Mouse (Mus musculus) hindbrain, embryonic 10.5 days (tissue): ENCODE data around the gene Phrf1. TPM values are rescaled to one million over a fixed set of nuclear protein-coding genes. Genes with fewer than 3 reads are reported as not detected.

Experiments
- DNase-seq: peaks from one replicate; pipeline ENCODE4 v3.0.0-alpha.2; 2017; ENCODE audit warnings: low spot score
- H3K27ac ChIP-seq: fragments of 300-500 bp; sonication (generic); 2 replicates; pipeline ENCODE4 v1.5.1; 2016; ENCODE audit warnings: mild to moderate bottlenecking, moderate library complexity
- H3K27me3 ChIP-seq: fragments of 300-500 bp; sonication (generic); 2 replicates; pipeline ENCODE4 v1.6.1; 2016; ENCODE audit warnings: mild to moderate bottlenecking; ENCODE audit not compliant: poor library complexity, insufficient read depth, severe bottlenecking
- H3K36me3 ChIP-seq: fragments of 300-500 bp; sonication (generic); 2 replicates; pipeline ENCODE4 v1.6.1; 2016; ENCODE audit warnings: mild to moderate bottlenecking, moderate library complexity
- H3K4me1 ChIP-seq: fragments of 300-500 bp; sonication (generic); replicated peaks from 2 replicates; pipeline ENCODE4 v1.6.1; 2016; ENCODE audit warnings: mild to moderate bottlenecking
- H3K4me3 ChIP-seq: fragments of 300-500 bp; sonication (generic); 2 replicates; pipeline ENCODE4 v1.5.1; 2016; ENCODE audit warnings: mild to moderate bottlenecking, moderate library complexity
- H3K9me3 ChIP-seq: fragments of 300-500 bp; sonication (generic); 2 replicates; pipeline ENCODE4 v1.6.1; 2016; ENCODE audit warnings: mild to moderate bottlenecking, moderate library complexity
- WGBS: fragments of 180-500 bp; shearing (Covaris S2); methylation state at CpG from one replicate; pipeline ENCODE4 v1.1.7; 2016; 5-methylcytosine and 5-hydroxymethylcytosine counted together
- polyA plus RNA-seq: library from polyadenylated mRNA; unstranded; fragments of >200 nt; fragmentation: Nextera tagmentation; extraction: Ambion mirVana; gene quantifications from 2 replicates; pipeline ENCODE4 v1.2.1, GENCODE M21; 2016

Phrf1 gene
- polyA plus RNA-seq, 1 experiment from 2014 or later: 106 TPM

DNA sequence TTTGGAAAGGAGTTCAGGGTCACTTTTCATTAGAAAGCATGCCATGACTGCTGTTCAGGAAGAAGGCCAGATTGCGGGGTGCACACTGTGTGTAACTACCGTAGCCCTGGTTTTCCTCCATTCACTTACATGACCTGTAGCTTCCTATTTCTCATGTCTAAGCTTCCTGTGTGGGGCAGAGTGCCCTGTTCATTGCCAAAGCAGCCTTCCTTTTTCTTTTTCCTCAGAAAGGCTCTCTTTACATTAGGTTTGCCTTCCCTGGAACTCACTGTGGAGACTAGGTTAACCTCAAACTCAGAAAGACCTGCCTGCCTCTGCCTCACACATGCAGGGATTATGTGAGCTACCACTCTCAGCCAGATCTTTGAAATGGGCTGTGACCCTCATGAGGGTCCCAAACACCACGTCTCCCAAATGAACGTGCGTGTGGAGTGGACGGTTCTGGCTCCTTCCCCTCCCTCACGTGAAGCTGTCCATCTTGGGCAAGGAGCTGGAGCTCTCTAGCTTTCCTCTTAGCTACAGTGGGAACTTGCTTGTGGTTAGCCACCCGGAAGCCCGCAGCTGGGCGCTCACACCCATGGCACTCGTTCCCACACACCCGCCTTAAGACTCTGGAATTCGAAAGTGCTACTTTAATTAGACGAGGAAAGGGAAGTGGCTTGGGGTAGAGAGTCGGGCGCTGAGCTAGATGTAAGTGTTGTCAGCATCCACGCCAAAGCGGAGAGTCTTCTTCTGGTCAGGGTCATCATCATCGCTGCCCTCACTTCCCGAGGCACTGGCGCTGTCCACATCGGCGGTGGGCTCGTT lies 40.1 kb downstream of the Phrf1 start:
- no peaks in the 10 kb centered on the region for H3K27me3 ChIP-seq
- peaks cover 20% of the 10 kb centered on the region for H3K4me1 ChIP-seq
- no peak overlapping the region for H3K4me3 ChIP-seq
- H3K36me3 ChIP-seq: peaks cover 12% of the 10 kb centered on the region
- H3K9me3 ChIP-seq: no peaks in the 10 kb centered on the region
- no peak overlapping the region for H3K27ac ChIP-seq
- WGBS: 82% methylated on average over 24 of the region's 24 CpGs
- no peak for DNase-seq

DNA sequence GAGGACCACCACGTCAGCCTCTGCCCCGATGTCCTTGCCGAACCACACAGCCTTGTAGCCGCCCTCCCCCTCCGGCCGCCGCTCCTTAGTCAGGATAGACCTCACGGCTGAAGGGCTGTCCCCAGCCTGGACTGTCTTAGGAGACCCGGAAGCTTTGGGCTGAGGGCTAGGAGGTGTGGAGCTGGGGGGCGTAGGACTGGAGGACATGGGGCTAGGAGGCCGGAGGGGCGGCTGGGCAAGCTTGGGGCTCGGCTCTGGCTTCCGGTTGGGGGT lies 40.6 kb downstream of the Phrf1 start:
- Histone ChIP-seq H3K4me3 (no peak overlapping the region), H3K4me1 (peaks cover 20% of the 10 kb centered on the region), H3K9me3 (no peaks in the 10 kb centered on the region), H3K27me3 (no peaks in the 10 kb centered on the region; the same call in 1 of the 2 replicates), H3K27ac (no peak overlapping the region), H3K36me3 (peaks cover 7% of the 10 kb centered on the region)
- WGBS: 84% methylated on average over 14 of the region's 14 CpGs
- no peak for DNase-seq

DNA sequence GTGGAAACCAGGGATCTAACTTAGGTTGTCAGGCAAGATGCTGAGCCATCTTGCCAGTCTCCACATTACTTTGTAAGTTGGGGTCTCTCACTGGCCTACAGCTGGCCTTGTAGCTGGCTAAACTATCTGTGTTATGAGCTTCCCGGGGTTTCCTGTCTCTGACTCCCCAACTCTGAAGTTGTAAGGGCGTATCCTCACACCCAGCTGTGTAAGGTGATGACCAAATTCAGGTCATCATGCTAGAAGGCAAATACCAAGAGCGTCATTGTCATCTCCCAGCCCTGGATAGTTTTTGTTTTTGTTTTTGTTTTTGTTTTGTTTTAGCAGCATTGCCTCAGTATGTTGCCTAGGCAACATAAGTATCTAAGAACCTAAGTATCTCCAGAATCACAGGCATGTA lies 42.0 kb downstream of the Phrf1 start:
- no peak for DNase-seq
- Histone ChIP-seq H3K27ac (no peak overlapping the region), H3K9me3 (no peaks in the 10 kb centered on the region), H3K27me3 (no peaks in the 10 kb centered on the region; the same call in 1 of the 2 replicates), H3K4me1 (peaks cover 12% of the 10 kb centered on the region), H3K4me3 (no peak overlapping the region), H3K36me3 (no peaks in the 10 kb centered on the region)
- 78% methylated on average over 3 of the region's 3 CpGs for WGBS

DNA sequence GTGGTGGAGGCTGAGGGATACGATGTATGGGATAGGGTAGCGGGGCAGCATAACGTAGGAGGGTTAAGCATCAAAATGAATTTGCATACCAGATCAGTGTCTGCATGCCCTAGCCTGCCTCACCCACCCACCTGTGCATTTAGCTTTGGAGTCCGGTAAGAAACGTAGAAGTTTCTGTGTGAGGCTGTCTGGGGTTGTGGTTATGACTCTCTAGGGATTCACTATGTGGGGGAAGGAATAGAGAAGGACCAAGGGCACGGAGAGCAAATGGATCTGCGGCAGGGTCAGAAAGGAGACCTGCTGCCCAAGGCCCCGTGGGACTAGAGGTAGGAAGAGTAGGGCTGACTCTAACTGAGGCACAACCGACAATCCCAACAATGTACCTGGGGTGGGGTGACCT lies 46.8 kb downstream of the Phrf1 start:
- Histone ChIP-seq H3K9me3 (no peaks in the 10 kb centered on the region), H3K36me3 (no peaks in the 10 kb centered on the region), H3K4me1 (peaks cover 34% of the 10 kb centered on the region), H3K27me3 (peaks cover 30% of the 10 kb centered on the region), H3K27ac (no peak overlapping the region), H3K4me3 (no peak overlapping the region)
- WGBS: 82% methylated on average over 9 of the region's 9 CpGs
- DNase-seq: no peak

DNA sequence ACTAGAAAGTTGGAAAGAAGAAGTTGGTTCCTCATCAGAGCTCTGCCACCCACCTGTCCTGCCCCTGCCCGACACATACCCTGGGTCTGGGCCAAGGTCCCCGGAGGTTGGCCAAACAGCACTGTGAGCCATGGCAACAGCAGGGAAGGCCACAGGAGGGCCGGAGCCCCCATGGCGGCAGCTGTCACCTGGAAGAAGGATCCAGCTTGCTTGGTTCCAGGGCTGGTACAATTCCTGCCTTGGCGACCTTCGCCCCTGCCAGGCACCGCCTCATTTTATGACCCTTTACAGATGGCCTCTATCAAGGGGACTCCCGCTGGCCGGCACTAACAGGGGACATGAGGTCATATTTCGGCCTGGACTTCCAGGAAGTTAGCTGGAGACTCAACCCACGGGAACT lies 48.0 kb downstream of the Phrf1 start, which contains the start of gene Cdhr5:
Gene Cdhr5, minus strand, starts transcription at position 241 of the 400 bp plus-strand sequence.
- WGBS: 75% methylated on average over 11 of the region's 11 CpGs
- 0 out of 2 replicates have a peak within 1 kb of the TSS, but pooled peaks have one; percentile 14 for H3K27ac ChIP-seq
- peaks cover 42% of the 10 kb centered on the region for H3K27me3 ChIP-seq
- H3K9me3 ChIP-seq: no peaks in the 10 kb centered on the region
- H3K4me1 ChIP-seq: peaks cover 41% of the 10 kb centered on the region
- H3K36me3 ChIP-seq: no peaks in the 10 kb centered on the region
- DNase-seq: no peak
- no peak within 1 kb of the TSS for H3K4me3 ChIP-seq

DNA sequence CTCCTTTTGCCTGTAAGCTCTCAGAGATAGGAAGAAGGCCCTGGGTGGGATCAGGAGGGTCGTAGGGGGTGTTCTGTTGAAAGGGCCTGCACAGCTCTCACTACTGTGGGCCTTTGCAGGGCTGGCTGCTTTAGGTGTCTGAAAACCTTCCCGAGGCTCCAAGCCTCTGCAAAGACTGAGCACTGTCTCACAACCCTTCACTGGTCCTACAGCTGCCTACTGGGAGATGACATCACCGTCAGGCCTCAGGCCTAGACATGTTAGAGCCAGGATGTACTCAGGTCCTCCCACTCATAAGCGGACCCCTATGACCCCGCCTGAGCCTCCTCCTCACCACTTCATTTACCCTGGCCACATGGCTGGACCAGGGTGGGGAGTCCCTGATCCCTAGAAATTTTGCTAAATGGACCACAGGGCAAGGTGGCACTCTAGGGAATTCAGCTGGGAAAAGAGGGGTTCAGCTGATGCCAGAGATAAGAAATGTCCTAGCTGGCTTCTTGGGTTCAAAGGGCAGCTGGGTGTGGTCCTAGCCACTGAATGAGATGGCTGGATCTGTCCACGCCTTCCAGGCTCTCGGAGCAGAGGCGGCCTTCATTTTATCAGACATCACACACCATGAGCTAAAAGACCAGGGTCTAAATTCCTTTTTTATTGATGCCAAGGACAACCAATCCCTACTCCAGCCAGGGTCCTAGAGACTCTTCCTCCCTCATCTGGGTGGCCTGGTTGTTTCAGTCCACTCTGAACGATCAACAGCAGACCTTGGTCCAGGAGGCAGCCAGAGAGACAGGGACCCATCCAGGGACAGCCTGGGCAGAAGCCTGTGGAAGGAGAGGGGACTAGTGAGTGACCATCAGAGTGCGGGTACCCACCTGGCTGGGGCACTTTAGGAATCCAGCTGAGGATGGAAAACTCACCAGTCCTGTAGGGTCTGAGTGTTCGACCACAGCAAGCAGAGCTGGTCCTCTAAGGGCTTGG lies 49.4 kb downstream of the Phrf1 start:
- WGBS: 77% methylated on average over 11 of the region's 11 CpGs
- no peak for DNase-seq
- peak overlapping the region; percentile 57 for H3K4me3 ChIP-seq
- H3K36me3 ChIP-seq: no peaks in the 10 kb centered on the region
- H3K27me3 ChIP-seq: peaks cover 47% of the 10 kb centered on the region
- peaks cover 43% of the 10 kb centered on the region for H3K4me1 ChIP-seq
- peak overlapping the region; percentile 77; the same call in 1 of the 2 replicates for H3K27ac ChIP-seq
- H3K9me3 ChIP-seq: no peaks in the 10 kb centered on the region

DNA sequence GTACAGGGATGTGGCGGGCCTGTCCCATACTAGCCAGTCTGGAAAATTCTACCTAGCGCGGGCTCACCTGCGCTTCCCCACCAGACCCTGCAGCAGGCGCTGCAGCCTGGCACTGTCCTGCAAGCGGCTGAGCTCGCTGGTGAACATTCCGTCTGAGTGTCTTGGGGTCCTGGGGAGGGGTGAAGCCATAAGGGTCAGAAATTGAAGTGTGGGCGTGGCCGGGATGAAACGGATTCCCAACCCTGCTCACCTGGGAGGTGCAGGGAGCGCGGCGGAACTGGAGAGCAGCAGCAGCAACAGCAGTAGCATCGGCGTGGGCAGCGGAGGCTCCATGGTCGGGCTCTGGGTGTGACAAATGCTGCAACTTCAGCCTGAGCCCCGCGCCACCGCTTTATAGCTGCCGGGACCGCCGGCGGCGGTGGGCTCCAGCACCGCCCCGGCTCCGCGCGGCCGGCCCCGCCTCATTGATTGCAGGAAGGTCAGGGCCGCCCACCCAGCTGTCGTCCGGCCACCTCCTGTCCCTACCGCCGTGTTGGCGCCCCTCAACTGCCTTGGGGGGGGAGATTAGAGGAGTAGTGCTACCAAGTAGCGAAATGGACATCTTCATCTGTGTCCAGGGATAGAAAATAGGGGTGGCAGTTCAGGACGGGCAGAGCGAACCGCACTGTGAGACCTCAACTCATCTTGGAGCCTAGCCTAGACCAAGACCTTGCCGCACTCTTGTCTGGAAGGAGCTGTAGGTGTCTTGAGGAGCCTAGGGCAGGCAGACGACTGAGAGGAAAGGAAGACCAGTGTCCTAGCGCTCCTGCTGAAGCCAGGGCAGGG lies 50.4 kb downstream of the Phrf1 start, which contains the start of gene Sct:
Gene Sct, minus strand, starts transcription at position 368 of the 825 bp plus-strand sequence.
- H3K4me1 ChIP-seq: peaks cover 43% of the 10 kb centered on the region
- no peaks in the 10 kb centered on the region for H3K9me3 ChIP-seq
- H3K36me3 ChIP-seq: no peaks in the 10 kb centered on the region
- peak within 1 kb of the TSS; percentile 77 for H3K27ac ChIP-seq
- H3K4me3 ChIP-seq: peak within 1 kb of the TSS; percentile 57
- WGBS: 2% methylated on average over 46 of the region's 46 CpGs
- peak; percentile 66 for DNase-seq
- peaks cover 47% of the 10 kb centered on the region for H3K27me3 ChIP-seq

DNA sequence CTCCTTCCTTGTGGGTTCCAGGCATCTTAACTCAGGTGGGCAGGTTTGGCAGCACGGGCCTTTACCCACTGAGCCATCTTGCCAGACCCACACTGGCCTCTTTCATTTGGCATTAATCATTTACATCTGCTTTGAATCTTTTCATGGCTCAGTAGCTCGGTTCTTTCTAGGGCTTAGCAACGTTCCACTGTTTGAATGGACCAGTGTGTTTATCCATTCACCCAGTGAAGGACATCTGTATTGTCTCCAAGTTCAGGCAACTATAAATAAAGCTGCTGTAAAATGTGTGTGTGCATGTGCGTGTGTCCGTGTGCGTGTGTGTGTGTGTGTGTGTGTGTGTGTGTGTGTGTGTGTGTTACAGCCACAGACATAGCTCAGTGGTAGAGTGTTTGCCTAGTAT lies 52.9 kb downstream of the Phrf1 start:
- no peaks in the 10 kb centered on the region for H3K36me3 ChIP-seq
- H3K27ac ChIP-seq: no peak overlapping the region
- WGBS: 70% methylated on average over 6 of the region's 6 CpGs
- H3K9me3 ChIP-seq: no peaks in the 10 kb centered on the region
- H3K4me1 ChIP-seq: peaks cover 41% of the 10 kb centered on the region
- no peak for DNase-seq
- no peak overlapping the region for H3K4me3 ChIP-seq
- H3K27me3 ChIP-seq: peaks cover 47% of the 10 kb centered on the region

DNA sequence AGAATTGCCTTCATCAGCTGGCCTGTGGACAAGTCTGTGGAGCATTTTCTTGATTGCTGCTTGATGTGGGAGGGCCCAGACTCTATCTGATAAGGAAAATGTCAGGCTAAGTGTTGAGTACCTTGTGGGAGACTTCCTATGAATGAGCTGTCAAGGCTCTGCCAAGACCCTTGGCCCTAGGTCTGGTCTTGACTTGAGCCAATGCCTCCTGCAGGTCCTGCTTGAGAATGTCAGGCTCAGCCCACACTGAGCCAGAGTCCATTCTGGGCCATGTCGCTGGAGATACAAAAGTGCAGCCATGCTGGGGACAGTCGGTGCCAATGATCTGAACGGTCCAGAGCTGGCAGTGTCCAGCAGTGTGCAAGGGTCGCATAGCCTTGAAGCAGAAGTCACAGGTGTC lies 54.2 kb downstream of the Phrf1 start:
- Histone ChIP-seq H3K27ac (no peak overlapping the region), H3K9me3 (no peaks in the 10 kb centered on the region), H3K36me3 (no peaks in the 10 kb centered on the region), H3K4me3 (no peak overlapping the region), H3K27me3 (peaks cover 37% of the 10 kb centered on the region), H3K4me1 (peaks cover 30% of the 10 kb centered on the region)
- WGBS: 89% methylated on average over 4 of the region's 4 CpGs
- no peak for DNase-seq

DNA sequence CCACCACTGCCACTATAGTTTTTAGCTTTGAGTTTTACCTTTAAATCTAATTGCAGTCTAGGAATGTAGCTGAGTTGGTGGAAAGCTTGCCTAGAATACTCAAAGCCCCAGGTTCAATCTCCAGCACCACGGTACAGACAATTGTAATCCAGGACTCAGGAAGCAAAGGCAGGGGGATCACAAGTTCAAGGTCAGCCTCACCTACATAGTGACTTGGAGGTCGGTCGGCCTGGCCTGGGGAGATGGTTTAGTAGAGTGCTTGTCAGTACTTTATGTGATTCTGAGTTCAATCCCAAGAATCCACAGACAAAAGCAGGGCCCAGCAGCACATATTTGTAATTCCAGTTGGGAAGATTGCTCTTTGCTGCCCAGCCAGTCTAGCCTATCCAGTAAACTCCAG lies 59.5 kb downstream of the Phrf1 start:
- H3K36me3 ChIP-seq: no peaks in the 10 kb centered on the region
- no peaks in the 10 kb centered on the region for H3K9me3 ChIP-seq
- WGBS: 90% methylated on average over 3 of the region's 3 CpGs
- no peak overlapping the region for H3K27ac ChIP-seq
- H3K4me1 ChIP-seq: peaks cover 17% of the 10 kb centered on the region
- no peak overlapping the region for H3K4me3 ChIP-seq
- no peak for DNase-seq
- peaks cover 48% of the 10 kb centered on the region for H3K27me3 ChIP-seq

DNA sequence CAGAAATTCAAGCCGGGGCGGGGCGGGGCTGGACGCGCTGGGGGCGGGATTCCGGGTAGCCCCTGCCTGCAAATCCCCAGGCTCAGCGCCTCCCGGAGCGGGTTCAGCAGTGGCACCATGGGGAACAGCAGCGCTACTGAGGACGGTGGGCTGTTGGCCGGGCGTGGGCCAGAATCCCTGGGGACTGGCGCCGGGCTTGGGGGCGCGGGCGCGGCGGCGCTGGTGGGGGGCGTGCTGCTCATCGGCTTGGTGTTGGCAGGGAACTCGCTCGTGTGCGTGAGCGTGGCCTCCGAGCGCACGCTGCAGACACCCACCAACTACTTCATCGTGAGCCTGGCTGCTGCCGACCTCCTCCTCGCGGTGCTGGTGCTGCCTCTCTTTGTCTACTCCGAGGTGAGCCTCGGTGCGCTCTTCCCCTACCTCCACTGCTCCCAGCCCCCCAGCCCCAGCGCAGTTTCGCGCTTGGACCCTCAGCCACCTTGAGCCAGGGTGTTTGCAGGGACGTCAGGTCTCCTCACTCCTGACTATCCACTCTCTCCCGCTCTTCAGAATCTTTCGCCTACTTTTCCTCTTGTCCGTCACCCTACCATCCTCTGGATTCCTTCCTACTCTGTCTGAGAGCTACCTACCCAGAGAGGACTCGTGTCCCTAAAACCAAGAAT lies 63.5 kb downstream of the Phrf1 start, which contains the start of gene Drd4:
Gene Drd4, plus strand, starts transcription at position 86 of the 662 bp plus-strand sequence.
- DNase-seq: peak; percentile 53
- Histone ChIP-seq H3K36me3 (peaks cover 8% of the 10 kb centered on the region), H3K4me3 (peak within 1 kb of the TSS; percentile 58), H3K4me1 (peaks cover 40% of the 10 kb centered on the region), H3K27me3 (peaks cover 88% of the 10 kb centered on the region), H3K9me3 (no peaks in the 10 kb centered on the region), H3K27ac (peak within 1 kb of the TSS; percentile 83)
- WGBS: 2% methylated on average over 46 of the region's 46 CpGs
